Mouse (Mus musculus): ENCODE results near the gene Abat.

Gene Abat

GRCm38 (mm10) chr16:8573751-8574150, 60.5 kb downstream of the Abat start:
- no peak for DNase-seq (ENCODE audit: low spot score in 2 of 2)

GRCm38 (mm10) chr16:8574316-8574715, 61.1 kb downstream of the Abat start:
- no peak for DNase-seq (ENCODE audit: low spot score in 2 of 2)

- DNase-seq (ENCODE audit: low spot score in 2 of 2): no peak
These were observed 62.9 kb downstream of the Abat start for GRCm38 (mm10) chr16:8576111-8576510.

- no peak for DNase-seq (ENCODE audit: low spot score in 2 of 2)
These were observed 63.7 kb downstream of the Abat start for GRCm38 (mm10) chr16:8576901-8577300.

- DNase-seq (ENCODE audit: low spot score in 2 of 2): no peak
These were observed 65.1 kb downstream of the Abat start for GRCm38 (mm10) chr16:8578326-8578725.

- no peak for DNase-seq (ENCODE audit: low spot score in 2 of 2)
These were observed 66.3 kb downstream of the Abat start for GRCm38 (mm10) chr16:8579546-8579945.

GRCm38 (mm10) chr16:8581661-8582239, 68.5 kb downstream of the Abat start:
- DNase-seq (ENCODE audit: low spot score in 2 of 2): no peak

- DNase-seq (ENCODE audit: low spot score in 2 of 2): no peak
These were observed 69.5 kb downstream of the Abat start for GRCm38 (mm10) chr16:8582579-8583295.

- no peak for DNase-seq (ENCODE audit: low spot score in 2 of 2)
These were observed 71.0 kb downstream of the Abat start for GRCm38 (mm10) chr16:8584248-8584647.

GRCm38 (mm10) chr16:8585056-8585455, 71.8 kb downstream of the Abat start:
- no peak for DNase-seq (ENCODE audit: low spot score in 2 of 2)

GRCm38 (mm10) chr16:8595411-8595810, 82.2 kb downstream of the Abat start:
- DNase-seq (ENCODE audit: low spot score in 2 of 2): peak; percentile 57 to 60

- peak; percentile 24 to 36 for DNase-seq (ENCODE audit: low spot score in 2 of 2)
These were observed 83.1 kb downstream of the Abat start for GRCm38 (mm10) chr16:8596336-8596735.

GRCm38 (mm10) chr16:8597516-8597915, 84.3 kb downstream of the Abat start:
- no peak for DNase-seq (ENCODE audit: low spot score in 2 of 2)

- no peak for DNase-seq (ENCODE audit: low spot score in 2 of 2)
These were observed 90.6 kb downstream of the Abat start for GRCm38 (mm10) chr16:8603789-8604188.

- no peak for DNase-seq (ENCODE audit: low spot score in 2 of 2)
These were observed 97.2 kb downstream of the Abat start for GRCm38 (mm10) chr16:8610397-8610796.

GRCm38 (mm10) chr16:8612214-8613005, 99.2 kb downstream of the Abat start:
- DNase-seq (ENCODE audit: low spot score in 2 of 2): no peak

GRCm38 (mm10) chr16:8613039-8613438, 99.8 kb downstream of the Abat start:
- no peak for DNase-seq (ENCODE audit: low spot score in 2 of 2)

- DNase-seq (ENCODE audit: low spot score in 2 of 2): no peak
These were observed 100.2 kb downstream of the Abat start for GRCm38 (mm10) chr16:8613447-8613846.

GRCm38 (mm10) chr16:8619659-8620314, 106.6 kb downstream of the Abat start:
- DNase-seq (ENCODE audit: low spot score in 2 of 2): no peak

- no peak for DNase-seq (ENCODE audit: low spot score in 2 of 2)
These were observed 107.3 kb downstream of the Abat start for GRCm38 (mm10) chr16:8620315-8621115.

- DNase-seq (ENCODE audit: low spot score in 2 of 2): no peak
These were observed 117.2 kb downstream of the Abat start for GRCm38 (mm10) chr16:8630419-8630818.
